Mouse (Mus musculus) testis, adult 2 months (tissue): ENCODE results near the gene Wdr90.

Experiments used
- CTCF ChIP-seq: fragments of 200-500 bp; IDR thresholded peaks from 2 replicates; pipeline ENCODE4 v1.5.1; 2012; ENCODE audit warnings: low read depth, mild to moderate bottlenecking, inconsistent platforms, low read length, moderate library complexity; ENCODE audit not compliant: control insufficient read depth, insufficient read depth, insufficient replicate concordance
- POLR2A ChIP-seq: fragments of 200-500 bp; IDR thresholded peaks from 2 replicates; pipeline ENCODE4 v1.6.1; 2012; ENCODE audit warnings: low read depth, mild to moderate bottlenecking, inconsistent platforms, low read length, moderate library complexity; ENCODE audit not compliant: control insufficient read depth

- TF ChIP-seq CTCF (no peak), POLR2A (no peak)
Measured at GRCm38 (mm10) chr17:25830806-25831431, 30.4 kb downstream of the Wdr90 start.
